Mouse (Mus musculus) small intestine, adult 2 months (tissue): Measurements from ENCODE around the gene Gm21915.

Experiments
- CTCF ChIP-seq: fragments of 200-500 bp; IDR thresholded peaks from 2 replicates; pipeline ENCODE4 v1.5.1; 2012; ENCODE audit warnings: low read depth, mild to moderate bottlenecking, control low read depth, inconsistent platforms, low read length, moderate library complexity, mixed read lengths; ENCODE audit not compliant: insufficient replicate concordance, insufficient read length; ENCODE audit errors: extremely low read depth
- POLR2A ChIP-seq: fragments of 200-500 bp; IDR thresholded peaks from 2 replicates; pipeline ENCODE4 v1.6.1; 2012; ENCODE audit warnings: low read depth, mild to moderate bottlenecking, control low read depth, inconsistent platforms, low read length, moderate library complexity

GRCm38 (mm10) chr9:40675203-40675958, 5.0 kb downstream of the Gm21915 start:
- TF ChIP-seq CTCF (no peak), POLR2A (no peak)
